Mouse (Mus musculus): ENCODE results near the gene Gm36079. TPM values are rescaled to one million over a fixed set of nuclear protein-coding genes. Genes with fewer than 3 reads are reported as not detected.
A peak's percentile ranks its signal among the peaks of the same experiment; 100 is the strongest.
"Not testable (repeated sequence)": the region's sequence is repeated elsewhere in the genome, so short reads cannot be mapped to it uniquely, and the experiment has no call there.

The Gm36079 gene
- polyA plus RNA-seq (2016; fragmentation: Nextera tagmentation; extraction: Ambion mirVana), result not detected in 2 replicates

- 0% methylated on average over 6 of the region's 17 CpGs for WGBS
- not testable (repeated sequence) for H3K9me3 ChIP-seq; H3K36me3 ChIP-seq (replicated peaks); DNase-seq (ENCODE audit: low spot score); H3K4me3 ChIP-seq; H3K4me1 ChIP-seq; H3K27ac ChIP-seq (replicated peaks)
- H3K27me3 ChIP-seq (replicated peaks; ENCODE audit: low read depth, poor library complexity, severe bottlenecking), result peaks cover 26% of the 10 kb centered on the region
These were observed at the start of gene Gm36079 for GRCm38 (mm10) chr13:120026911-120027310. Gene Gm36079 (minus strand): TSS chr13:120027011.

- not testable (repeated sequence) for H3K9me3 ChIP-seq
These were observed 44.1 kb upstream of the Gm36079 start for GRCm38 (mm10) chr13:120070878-120071277.

GRCm38 (mm10) chr13:120070012-120070598 lies 43.3 kb upstream of the Gm36079 start:
- not testable (repeated sequence) for H3K36me3 ChIP-seq (replicated peaks); H3K27me3 ChIP-seq (replicated peaks; ENCODE audit: low read depth, poor library complexity, severe bottlenecking); H3K9me3 ChIP-seq; H3K27ac ChIP-seq (replicated peaks); DNase-seq (ENCODE audit: low spot score); H3K4me1 ChIP-seq; H3K4me3 ChIP-seq
- no CpG with 5 or more reads among the region's 12 CpGs for WGBS

More at GRCm38 (mm10) chr13:120070878-120071277, 44.1 kb upstream of the Gm36079 start:
- not testable (repeated sequence) for H3K27me3 ChIP-seq (replicated peaks; ENCODE audit: low read depth, poor library complexity, severe bottlenecking); H3K27ac ChIP-seq (replicated peaks); H3K4me3 ChIP-seq; DNase-seq (ENCODE audit: low spot score); H3K4me1 ChIP-seq; H3K36me3 ChIP-seq (replicated peaks)
- WGBS, result no CpG with 5 or more reads among the region's 13 CpGs

- H3K9me3 ChIP-seq; H3K27ac ChIP-seq (replicated peaks); H3K36me3 ChIP-seq (replicated peaks); H3K4me3 ChIP-seq; H3K27me3 ChIP-seq (replicated peaks; ENCODE audit: low read depth, poor library complexity, severe bottlenecking); H3K4me1 ChIP-seq; DNase-seq (ENCODE audit: low spot score): not testable (repeated sequence)
- WGBS, result no CpG with 5 or more reads among the region's 22 CpGs
These were observed 36.8 kb upstream of the Gm36079 start for GRCm38 (mm10) chr13:120063439-120064089.

- not testable (repeated sequence) for H3K9me3 ChIP-seq; H3K27me3 ChIP-seq (replicated peaks; ENCODE audit: low read depth, poor library complexity, severe bottlenecking); H3K36me3 ChIP-seq (replicated peaks); H3K4me1 ChIP-seq; H3K4me3 ChIP-seq; H3K27ac ChIP-seq (replicated peaks); DNase-seq (ENCODE audit: low spot score)
- no CpG with 5 or more reads among the region's 4 CpGs for WGBS
These were observed 36.1 kb upstream of the Gm36079 start for GRCm38 (mm10) chr13:120062903-120063302.

- H3K27ac ChIP-seq (replicated peaks); DNase-seq (ENCODE audit: low spot score); H3K4me1 ChIP-seq; H3K4me3 ChIP-seq; H3K27me3 ChIP-seq (replicated peaks; ENCODE audit: low read depth, poor library complexity, severe bottlenecking); H3K9me3 ChIP-seq; H3K36me3 ChIP-seq (replicated peaks): not testable (repeated sequence)
These were observed 25.3 kb upstream of the Gm36079 start, which contains the start of gene Gm21188 for GRCm38 (mm10) chr13:120052085-120052484. Gene Gm21188 (minus strand): TSS chr13:120052194.

GRCm38 (mm10) chr13:120048608-120049007 lies 21.8 kb upstream of the Gm36079 start:
- not testable (repeated sequence) for H3K36me3 ChIP-seq (replicated peaks); H3K4me3 ChIP-seq

GRCm38 (mm10) chr13:120048186-120048585 lies 21.4 kb upstream of the Gm36079 start:
- H3K36me3 ChIP-seq (replicated peaks); H3K27ac ChIP-seq (replicated peaks); H3K4me3 ChIP-seq; H3K9me3 ChIP-seq; DNase-seq (ENCODE audit: low spot score); H3K4me1 ChIP-seq: not testable (repeated sequence)
- peaks cover 13% of the 10 kb centered on the region for H3K27me3 ChIP-seq (replicated peaks; ENCODE audit: low read depth, poor library complexity, severe bottlenecking)
- no CpG with 5 or more reads among the region's 2 CpGs for WGBS

More at GRCm38 (mm10) chr13:120048608-120049007, 21.8 kb upstream of the Gm36079 start:
- no CpG with 5 or more reads among the region's 5 CpGs for WGBS
- not testable (repeated sequence) for H3K27ac ChIP-seq (replicated peaks); DNase-seq (ENCODE audit: low spot score); H3K9me3 ChIP-seq; H3K4me1 ChIP-seq
- H3K27me3 ChIP-seq (replicated peaks; ENCODE audit: low read depth, poor library complexity, severe bottlenecking), result peaks cover 13% of the 10 kb centered on the region

GRCm38 (mm10) chr13:120046422-120047209 lies 19.8 kb upstream of the Gm36079 start:
- WGBS, result under 1% methylated on average over 27 of the region's 40 CpGs
- DNase-seq (ENCODE audit: low spot score), result peak; percentile 7
- H3K27ac ChIP-seq (replicated peaks); H3K4me1 ChIP-seq; H3K9me3 ChIP-seq; H3K4me3 ChIP-seq; H3K36me3 ChIP-seq (replicated peaks): not testable (repeated sequence)
- peaks cover 15% of the 10 kb centered on the region for H3K27me3 ChIP-seq (replicated peaks; ENCODE audit: low read depth, poor library complexity, severe bottlenecking)

- not testable (repeated sequence) for H3K36me3 ChIP-seq (replicated peaks); H3K4me1 ChIP-seq; H3K9me3 ChIP-seq; H3K27ac ChIP-seq (replicated peaks); H3K4me3 ChIP-seq
- H3K27me3 ChIP-seq (replicated peaks; ENCODE audit: low read depth, poor library complexity, severe bottlenecking), result peaks cover 32% of the 10 kb centered on the region
- no CpG with 5 or more reads among the region's 1 CpGs for WGBS
- peak; percentile 28 for DNase-seq (ENCODE audit: low spot score)
These were observed 14.3 kb upstream of the Gm36079 start for GRCm38 (mm10) chr13:120041145-120041544.

GRCm38 (mm10) chr13:120037881-120038280 lies 11.1 kb upstream of the Gm36079 start:
- peak; percentile 7 for DNase-seq (ENCODE audit: low spot score)
- WGBS, result 7% methylated on average over 6 of the region's 6 CpGs
- peaks cover 42% of the 10 kb centered on the region for H3K27me3 ChIP-seq (replicated peaks; ENCODE audit: low read depth, poor library complexity, severe bottlenecking)
- H3K4me3 ChIP-seq; H3K36me3 ChIP-seq (replicated peaks); H3K27ac ChIP-seq (replicated peaks); H3K4me1 ChIP-seq; H3K9me3 ChIP-seq: not testable (repeated sequence)

- H3K4me3 ChIP-seq; H3K36me3 ChIP-seq (replicated peaks); H3K27ac ChIP-seq (replicated peaks); H3K9me3 ChIP-seq; H3K4me1 ChIP-seq: not testable (repeated sequence)
- peak; percentile 10 for DNase-seq (ENCODE audit: low spot score)
- 1% methylated on average over 25 of the region's 25 CpGs for WGBS
- H3K27me3 ChIP-seq (replicated peaks; ENCODE audit: low read depth, poor library complexity, severe bottlenecking), result peaks cover 40% of the 10 kb centered on the region
These were observed 9.8 kb upstream of the Gm36079 start for GRCm38 (mm10) chr13:120036577-120037115.
